Mouse (Mus musculus): ENCODE measurements around the gene Bdh1.

Bdh1 gene

DNA sequence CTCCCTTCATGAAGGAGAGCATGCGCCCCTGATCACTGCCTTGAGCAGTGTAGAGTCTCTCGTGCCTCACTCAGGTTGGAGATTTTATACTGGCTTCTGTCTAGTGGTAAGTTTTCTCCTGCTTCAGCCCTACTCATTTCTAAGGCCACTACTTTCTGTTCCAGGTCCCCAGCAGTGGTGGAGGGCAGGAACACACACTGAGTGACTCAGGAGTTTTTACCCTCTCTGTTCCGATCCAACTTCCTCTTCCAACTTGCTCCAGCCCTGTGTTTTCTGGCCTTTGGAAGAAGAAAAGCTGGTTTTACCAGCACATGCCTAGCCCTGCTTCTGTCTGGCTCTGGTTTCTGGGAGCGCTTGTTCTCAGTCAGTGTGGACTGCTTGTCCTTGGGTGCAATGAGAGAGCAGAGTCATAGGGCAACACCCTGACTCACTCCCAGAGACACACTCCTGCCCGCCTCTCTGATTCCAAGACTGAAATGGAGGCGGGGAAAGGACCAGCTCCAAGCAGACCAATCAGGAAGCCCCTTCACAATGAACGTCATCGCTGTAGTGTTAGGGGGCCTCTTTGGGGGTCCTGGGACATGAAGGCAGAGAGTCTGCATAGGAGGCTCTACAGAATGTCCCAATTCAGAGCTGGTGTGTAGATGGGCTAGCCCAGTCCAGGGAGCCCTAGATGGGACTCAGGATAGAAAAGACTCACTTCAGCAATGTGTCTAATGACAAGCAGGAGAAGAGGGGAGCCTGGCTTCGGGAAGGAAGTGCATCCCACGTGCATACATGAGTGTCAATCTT is 84.8 kb downstream of the Bdh1 start:
- DNase-seq: no peak

DNA sequence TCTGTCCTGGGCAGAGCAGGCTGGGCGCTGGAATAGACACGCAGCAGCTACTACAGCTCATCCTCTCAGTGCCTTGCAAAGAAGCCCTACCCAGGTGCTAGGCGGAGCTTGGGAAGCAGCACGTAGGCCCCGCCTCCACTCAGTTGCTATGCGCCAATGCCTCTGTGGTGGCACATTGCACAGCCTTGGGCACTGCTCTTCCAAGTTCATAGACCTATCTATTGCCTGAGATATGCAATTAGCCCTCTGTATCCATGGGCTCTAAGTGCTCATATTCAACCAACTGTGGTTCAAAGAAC is 85.3 kb downstream of the Bdh1 start:
- no peak for DNase-seq

DNA sequence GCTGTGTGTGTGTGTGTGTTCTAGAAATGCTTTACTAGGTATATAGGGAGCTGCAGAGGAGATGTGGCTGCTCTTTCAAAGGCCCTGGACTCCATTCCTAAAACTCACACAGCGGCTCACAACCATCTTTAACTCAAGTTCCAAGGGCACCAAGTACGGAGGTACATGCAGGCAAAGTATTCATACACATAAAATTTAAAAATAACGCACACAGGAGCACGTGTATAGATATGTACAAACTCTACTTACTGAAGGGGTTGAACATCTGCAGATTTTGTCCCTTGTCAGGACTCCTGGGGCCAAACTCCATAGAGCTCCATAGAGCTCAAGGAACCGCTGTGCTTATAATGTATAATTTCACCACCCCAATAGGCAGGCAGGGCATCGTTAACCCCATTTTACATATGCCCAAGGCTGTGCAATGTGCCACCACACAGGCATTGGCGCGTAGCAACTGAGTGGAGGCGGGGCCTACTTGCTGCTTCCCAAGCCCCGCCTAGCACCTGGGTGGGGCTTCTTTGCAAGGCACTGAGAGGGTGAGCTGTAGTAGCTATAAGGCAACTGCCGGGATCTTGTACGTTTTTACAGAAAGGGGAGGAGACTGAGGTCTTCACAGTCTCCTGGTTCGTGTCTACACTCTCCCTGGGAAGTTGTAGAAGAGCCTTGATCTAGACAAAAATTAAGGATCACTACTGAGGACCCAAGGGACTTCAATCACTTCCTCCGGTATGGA is 85.9 kb downstream of the Bdh1 start:
- DNase-seq: no peak
